Mouse (Mus musculus) intestine, embryonic 15.5 days (tissue): Measurements from ENCODE around the gene Alk. TPM values are rescaled to one million over a fixed set of nuclear protein-coding genes. Genes with fewer than 3 reads are reported as not detected.

Experiments used
- ATAC-seq: fragments of 200-750 bp; cut with Nextera tagmentation; 2 replicates; pipeline ENCODE4 v1.8.0; 2017; ENCODE audit warnings: moderate TSS enrichment, moderate library complexity
- H3K27ac ChIP-seq: fragments of 300-500 bp; sonication (generic); 2 replicates; pipeline ENCODE4 v1.5.1; 2015; ENCODE audit warnings: mild to moderate bottlenecking, inconsistent platforms
- H3K27me3 ChIP-seq: fragments of 300-500 bp; sonication (generic); replicated peaks from 2 replicates; pipeline ENCODE4 v1.6.1; 2015; ENCODE audit warnings: inconsistent platforms
- H3K36me3 ChIP-seq: fragments of 300-500 bp; sonication (generic); 2 replicates; pipeline ENCODE4 v1.6.1; 2015; ENCODE audit warnings: inconsistent platforms
- H3K4me1 ChIP-seq: fragments of 300-500 bp; sonication (generic); replicated peaks from 2 replicates; pipeline ENCODE4 v1.6.1; 2015; ENCODE audit warnings: inconsistent platforms
- H3K4me2 ChIP-seq: fragments of 300-500 bp; sonication (generic); replicated peaks from 2 replicates; pipeline ENCODE4 v1.6.1; 2015; ENCODE audit warnings: mild to moderate bottlenecking, inconsistent platforms
- H3K4me3 ChIP-seq: fragments of 300-500 bp; sonication (generic); replicated peaks from 2 replicates; pipeline ENCODE4 v1.5.1; 2015; ENCODE audit warnings: inconsistent platforms
- H3K9ac ChIP-seq: fragments of 300-500 bp; sonication (generic); 2 replicates; pipeline ENCODE4 v1.6.1; 2015; ENCODE audit warnings: inconsistent platforms
- H3K9me3 ChIP-seq: fragments of 300-500 bp; sonication (generic); 2 replicates; pipeline ENCODE4 v1.6.1; 2016; ENCODE audit warnings: inconsistent platforms
- WGBS: fragments of 180-500 bp; shearing (Covaris S2); methylation state at CpG from one replicate; pipeline ENCODE4 v1.1.7; 2015; 5-methylcytosine and 5-hydroxymethylcytosine counted together
- polyA plus RNA-seq: library from polyadenylated mRNA; unstranded; fragments of >200 nt; fragmentation: Nextera tagmentation; extraction: Ambion mirVana; gene quantifications from 2 replicates; pipeline ENCODE4 v1.2.1, GENCODE M21; 2015

Alk gene
- polyA plus RNA-seq, 1 experiment from 2014 or later = 0.78 TPM

GRCm38 (mm10) chr17:71965733-71966606, 638.5 kb downstream of the Alk start:
- H3K4me3 ChIP-seq = no peak overlapping the region
- ATAC-seq = no peak
- no peaks in the 10 kb centered on the region for H3K27me3 ChIP-seq
- H3K4me1 ChIP-seq = no peaks in the 10 kb centered on the region; the same call in 1 of the 2 replicates
- H3K36me3 ChIP-seq = no peaks in the 10 kb centered on the region
- no peak overlapping the region for H3K27ac ChIP-seq
- 67% methylated on average over 9 of the region's 9 CpGs for WGBS
- H3K4me2 ChIP-seq = no peak overlapping the region
- no peak overlapping the region for H3K9ac ChIP-seq
- H3K9me3 ChIP-seq = no peaks in the 10 kb centered on the region

GRCm38 (mm10) chr17:71964610-71965009, 639.8 kb downstream of the Alk start:
- H3K4me3 ChIP-seq = no peak overlapping the region
- ATAC-seq = no peak
- WGBS = 77% methylated on average over 11 of the region's 11 CpGs

GRCm38 (mm10) chr17:71962746-71963145, 641.7 kb downstream of the Alk start:
- ATAC-seq = peak; percentile 59

More at GRCm38 (mm10) chr17:71964610-71965009, 639.8 kb downstream of the Alk start:
- no peaks in the 10 kb centered on the region for H3K27me3 ChIP-seq
- no peaks in the 10 kb centered on the region for H3K9me3 ChIP-seq
- H3K36me3 ChIP-seq = no peaks in the 10 kb centered on the region
- no peak overlapping the region for H3K9ac ChIP-seq
- H3K4me1 ChIP-seq = no peaks in the 10 kb centered on the region; the same call in 1 of the 2 replicates
- no peak overlapping the region for H3K4me2 ChIP-seq
- no peak overlapping the region for H3K27ac ChIP-seq

GRCm38 (mm10) chr17:71955011-71955410, 649.4 kb downstream of the Alk start:
- H3K4me2 ChIP-seq = no peak overlapping the region
- no peaks in the 10 kb centered on the region for H3K36me3 ChIP-seq
- no peak overlapping the region for H3K9ac ChIP-seq
- no peak for ATAC-seq
- WGBS = 86% methylated on average over 7 of the region's 7 CpGs
- H3K4me1 ChIP-seq = no peaks in the 10 kb centered on the region
- no peak overlapping the region for H3K27ac ChIP-seq
- H3K4me3 ChIP-seq = no peak overlapping the region
- no peaks in the 10 kb centered on the region for H3K9me3 ChIP-seq
- H3K27me3 ChIP-seq = no peaks in the 10 kb centered on the region

More at GRCm38 (mm10) chr17:71962746-71963145, 641.7 kb downstream of the Alk start:
- Histone ChIP-seq H3K27ac (no peak overlapping the region), H3K4me1 (no peaks in the 10 kb centered on the region; the same call in 1 of the 2 replicates), H3K4me2 (no peak overlapping the region), H3K4me3 (no peak overlapping the region), H3K36me3 (no peaks in the 10 kb centered on the region), H3K9ac (no peak overlapping the region), H3K9me3 (no peaks in the 10 kb centered on the region), H3K27me3 (no peaks in the 10 kb centered on the region)
- WGBS = 33% methylated on average over 9 of the region's 9 CpGs

- Histone ChIP-seq H3K27ac (no peak overlapping the region), H3K9me3 (no peaks in the 10 kb centered on the region), H3K27me3 (no peaks in the 10 kb centered on the region), H3K9ac (no peak overlapping the region), H3K36me3 (no peaks in the 10 kb centered on the region), H3K4me3 (no peak overlapping the region), H3K4me2 (no peak overlapping the region), H3K4me1 (no peaks in the 10 kb centered on the region)
- 74% methylated on average over 15 of the region's 15 CpGs for WGBS
- ATAC-seq = no peak
These were observed 650.1 kb downstream of the Alk start for GRCm38 (mm10) chr17:71954217-71954844.

GRCm38 (mm10) chr17:71950968-71951367, 653.5 kb downstream of the Alk start:
- no peaks in the 10 kb centered on the region for H3K4me1 ChIP-seq
- ATAC-seq = no peak
- 71% methylated on average over 5 of the region's 5 CpGs for WGBS
- no peaks in the 10 kb centered on the region for H3K27me3 ChIP-seq
- no peak overlapping the region for H3K4me2 ChIP-seq
- no peaks in the 10 kb centered on the region for H3K36me3 ChIP-seq
- H3K9ac ChIP-seq = no peak overlapping the region
- H3K27ac ChIP-seq = no peak overlapping the region
- no peak overlapping the region for H3K4me3 ChIP-seq
- H3K9me3 ChIP-seq = no peaks in the 10 kb centered on the region

- H3K4me2 ChIP-seq = no peak overlapping the region
- H3K27ac ChIP-seq = no peak overlapping the region
- no peak for ATAC-seq
- H3K36me3 ChIP-seq = no peaks in the 10 kb centered on the region
- H3K27me3 ChIP-seq = no peaks in the 10 kb centered on the region
- H3K4me1 ChIP-seq = no peaks in the 10 kb centered on the region
- no peak overlapping the region for H3K9ac ChIP-seq
- no peak overlapping the region for H3K4me3 ChIP-seq
- no peaks in the 10 kb centered on the region for H3K9me3 ChIP-seq
- WGBS = 60% methylated on average over 5 of the region's 5 CpGs
These were observed 655.7 kb downstream of the Alk start for GRCm38 (mm10) chr17:71948687-71949086.

- ATAC-seq = peak; percentile 43; the same call in 1 of the 2 replicates
- Histone ChIP-seq H3K9me3 (no peaks in the 10 kb centered on the region), H3K9ac (no peak overlapping the region)
These were observed 657.0 kb downstream of the Alk start for GRCm38 (mm10) chr17:71947452-71947851.

GRCm38 (mm10) chr17:71944020-71944419, 660.4 kb downstream of the Alk start:
- Histone ChIP-seq H3K27ac (no peak overlapping the region), H3K27me3 (no peaks in the 10 kb centered on the region), H3K4me2 (no peak overlapping the region), H3K4me1 (no peaks in the 10 kb centered on the region), H3K36me3 (no peaks in the 10 kb centered on the region), H3K9me3 (no peaks in the 10 kb centered on the region), H3K9ac (no peak overlapping the region), H3K4me3 (no peak overlapping the region)
- no peak for ATAC-seq
- WGBS = 83% methylated on average over 5 of the region's 5 CpGs

More at GRCm38 (mm10) chr17:71947452-71947851, 657.0 kb downstream of the Alk start:
- Histone ChIP-seq H3K4me1 (no peaks in the 10 kb centered on the region), H3K4me3 (no peak overlapping the region), H3K36me3 (no peaks in the 10 kb centered on the region), H3K4me2 (no peak overlapping the region), H3K27me3 (no peaks in the 10 kb centered on the region), H3K27ac (no peak overlapping the region)
- 20% methylated on average over 9 of the region's 9 CpGs for WGBS

GRCm38 (mm10) chr17:71942052-71942451, 662.4 kb downstream of the Alk start:
- H3K4me3 ChIP-seq = no peak overlapping the region
- no peak for ATAC-seq
- H3K36me3 ChIP-seq = no peaks in the 10 kb centered on the region
- no peaks in the 10 kb centered on the region for H3K4me1 ChIP-seq
- H3K9ac ChIP-seq = no peak overlapping the region
- no peaks in the 10 kb centered on the region for H3K9me3 ChIP-seq
- H3K27me3 ChIP-seq = no peaks in the 10 kb centered on the region
- H3K27ac ChIP-seq = no peak overlapping the region
- H3K4me2 ChIP-seq = no peak overlapping the region

GRCm38 (mm10) chr17:71941436-71941835, 663.0 kb downstream of the Alk start:
- 41% methylated on average over 6 of the region's 6 CpGs for WGBS
- no peak for ATAC-seq
- Histone ChIP-seq H3K4me3 (no peak overlapping the region), H3K9ac (no peak overlapping the region), H3K9me3 (no peaks in the 10 kb centered on the region), H3K36me3 (no peaks in the 10 kb centered on the region), H3K4me2 (no peak overlapping the region), H3K27me3 (no peaks in the 10 kb centered on the region), H3K27ac (no peak overlapping the region), H3K4me1 (no peaks in the 10 kb centered on the region)

- Histone ChIP-seq H3K9me3 (no peaks in the 10 kb centered on the region), H3K27me3 (no peaks in the 10 kb centered on the region), H3K4me3 (no peak overlapping the region), H3K4me2 (no peak overlapping the region), H3K36me3 (no peaks in the 10 kb centered on the region), H3K27ac (no peak overlapping the region), H3K9ac (no peak overlapping the region), H3K4me1 (no peaks in the 10 kb centered on the region)
- no peak for ATAC-seq
These were observed 667.7 kb downstream of the Alk start for GRCm38 (mm10) chr17:71936681-71937080.
